Mouse (Mus musculus) intestine, postnatal 0 days (tissue): ENCODE results near the gene Acap2. TPM values are rescaled to one million over a fixed set of nuclear protein-coding genes. Genes with fewer than 3 reads are reported as not detected.

ENCODE experiments used
- ATAC-seq: fragments of 200-750 bp; cut with Nextera tagmentation; 2 replicates; pipeline ENCODE4 v1.8.0; 2017; ENCODE audit warnings: mild to moderate bottlenecking, moderate TSS enrichment, moderate library complexity
- H3K27ac ChIP-seq: fragments of 300-500 bp; sonication (generic); 2 replicates; pipeline ENCODE4 v1.5.1; 2014; ENCODE audit warnings: mild to moderate bottlenecking, low read depth, low read length, moderate library complexity
- H3K27me3 ChIP-seq: fragments of 300-500 bp; sonication (generic); replicated peaks from 2 replicates; pipeline ENCODE4 v1.6.1; 2014; ENCODE audit warnings: low read length, mixed read lengths; ENCODE audit not compliant: control insufficient read depth, insufficient read depth
- H3K36me3 ChIP-seq: fragments of 300-500 bp; sonication (generic); 2 replicates; pipeline ENCODE4 v1.6.1; 2014; ENCODE audit warnings: mild to moderate bottlenecking, moderate library complexity; ENCODE audit not compliant: control insufficient read depth, insufficient read depth
- H3K4me1 ChIP-seq: fragments of 300-500 bp; sonication (generic); replicated peaks from 2 replicates; pipeline ENCODE4 v1.6.1; 2014; ENCODE audit warnings: antibody characterized with exemption, low read length, mixed read lengths; ENCODE audit not compliant: control insufficient read depth, insufficient read depth
- H3K4me2 ChIP-seq: fragments of 300-500 bp; sonication (generic); replicated peaks from 2 replicates; pipeline ENCODE4 v1.6.1; 2014; ENCODE audit warnings: low read depth, mild to moderate bottlenecking, moderate library complexity
- H3K4me3 ChIP-seq: fragments of 300-500 bp; sonication (generic); 2 replicates; pipeline ENCODE4 v1.5.1; 2014; ENCODE audit warnings: low read depth, low read length
- H3K9ac ChIP-seq: fragments of 300-500 bp; sonication (generic); 2 replicates; pipeline ENCODE4 v1.6.1; 2014; ENCODE audit warnings: mild to moderate bottlenecking, low read depth, low read length
- H3K9me3 ChIP-seq: fragments of 300-500 bp; sonication (generic); 2 replicates; pipeline ENCODE4 v1.6.1; 2016; ENCODE audit warnings: mixed run types; ENCODE audit not compliant: control insufficient read depth
- CTCF ChIP-seq: sonication (generic); IDR thresholded peaks from 2 replicates; pipeline ENCODE4 v1.5.1; 2016; ENCODE audit warnings: low read depth, mild to moderate bottlenecking, control low read depth, antibody characterized with exemption, moderate library complexity
- WGBS: fragments of 180-500 bp; shearing (Covaris S2); extraction: QIAGEN DNeasy Blood & Tissue Kit; methylation state at CpG from one replicate; pipeline ENCODE4 v1.1.7; 2014; 5-methylcytosine and 5-hydroxymethylcytosine counted together
- polyA plus RNA-seq: library from polyadenylated mRNA; unstranded; fragments of >200 nt; fragmentation: Nextera tagmentation; extraction: Ambion mirVana; gene quantifications from 2 replicates; pipeline ENCODE4 v1.2.1, GENCODE M21; 2015

The Acap2 gene
- polyA plus RNA-seq, 1 experiment from 2014 or later, result 10.6 TPM

DNA sequence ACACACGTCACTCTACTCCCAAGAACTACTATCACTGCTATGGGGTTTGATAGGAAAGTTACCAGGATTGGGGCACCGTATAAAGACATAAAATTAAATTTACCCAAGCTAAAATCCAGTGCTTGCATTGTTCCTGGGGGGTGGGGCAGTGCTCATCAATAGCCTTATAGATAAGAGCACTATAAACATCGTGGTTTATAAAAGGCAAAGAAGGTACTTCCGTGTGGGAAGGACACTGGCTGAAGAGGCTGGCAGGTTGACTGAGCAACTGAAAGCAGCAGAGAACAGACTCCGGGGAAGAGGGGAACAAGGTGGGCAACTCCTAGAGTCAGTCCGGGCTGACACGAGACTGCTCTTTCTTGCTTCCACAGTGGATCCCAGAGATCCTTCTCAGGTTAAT, 33.1 kb downstream of the Acap2 start:
- Histone ChIP-seq H3K4me3 (peak overlapping the region; percentile 13; the same call in 1 of the 2 replicates), H3K4me2 (peak overlapping the region; percentile 58), H3K9ac (peak overlapping the region; percentile 32), H3K4me1 (peaks cover 4% of the 10 kb centered on the region), H3K27ac (0 out of 2 replicates have a peak overlapping the region, but pooled peaks have one; percentile 5), H3K9me3 (no peaks in the 10 kb centered on the region), H3K36me3 (no peaks in the 10 kb centered on the region), H3K27me3 (no peaks in the 10 kb centered on the region)
- no peak for TF ChIP-seq CTCF
- 36% methylated on average over 7 of the region's 7 CpGs for WGBS
- ATAC-seq, result peak; percentile 59

DNA sequence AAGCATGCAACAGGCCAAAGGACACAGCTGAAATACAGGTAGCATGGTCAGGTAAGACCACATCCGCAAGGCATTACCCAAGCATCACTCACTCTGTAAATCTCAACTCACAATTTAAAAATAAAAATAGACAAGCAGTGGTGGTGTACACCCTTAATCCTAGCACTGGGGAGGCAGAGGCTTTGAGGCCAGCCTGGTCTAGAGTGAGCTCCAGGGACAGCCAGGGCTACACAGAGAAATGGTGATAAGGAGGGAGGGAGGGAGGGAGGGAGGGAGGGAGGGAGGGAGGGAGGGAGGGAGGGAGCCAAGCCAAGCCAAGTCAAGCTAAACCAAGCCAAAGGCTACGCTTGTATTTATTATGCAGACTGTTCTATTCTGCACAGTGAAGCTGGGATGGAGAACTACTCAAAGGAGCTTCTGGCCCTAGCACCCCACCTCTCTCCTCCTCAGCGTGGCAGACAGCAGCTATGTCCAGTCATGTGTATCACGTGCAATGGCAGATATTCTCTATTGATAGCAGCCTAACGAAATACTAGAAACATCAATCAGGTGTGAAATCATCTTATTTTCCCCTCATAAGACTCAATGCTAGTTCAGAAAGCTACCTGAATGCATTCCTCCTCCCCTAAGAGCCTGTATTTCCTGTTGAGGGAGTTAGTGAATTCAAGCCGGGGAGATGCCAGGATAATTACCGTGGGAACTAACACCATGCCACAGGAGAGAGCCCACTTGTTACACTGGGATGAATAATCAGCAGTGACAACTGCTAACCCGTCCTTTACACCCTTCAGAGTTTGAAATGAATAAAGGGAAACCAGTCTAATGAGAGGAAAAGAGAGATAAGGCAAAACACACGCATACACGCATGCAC, 33.8 kb downstream of the Acap2 start:
- Histone ChIP-seq H3K9me3 (no peaks in the 10 kb centered on the region), H3K27me3 (no peaks in the 10 kb centered on the region), H3K4me3 (0 out of 2 replicates have a peak overlapping the region, but pooled peaks have one; percentile 13), H3K4me2 (peak overlapping the region; percentile 58), H3K36me3 (no peaks in the 10 kb centered on the region), H3K9ac (no peak overlapping the region), H3K4me1 (peaks cover 4% of the 10 kb centered on the region), H3K27ac (no peak overlapping the region)
- WGBS, result 45% methylated on average over 10 of the region's 10 CpGs
- no peak for TF ChIP-seq CTCF
- ATAC-seq, result 0 out of 2 replicates have a peak, but pooled peaks have one; percentile 17

DNA sequence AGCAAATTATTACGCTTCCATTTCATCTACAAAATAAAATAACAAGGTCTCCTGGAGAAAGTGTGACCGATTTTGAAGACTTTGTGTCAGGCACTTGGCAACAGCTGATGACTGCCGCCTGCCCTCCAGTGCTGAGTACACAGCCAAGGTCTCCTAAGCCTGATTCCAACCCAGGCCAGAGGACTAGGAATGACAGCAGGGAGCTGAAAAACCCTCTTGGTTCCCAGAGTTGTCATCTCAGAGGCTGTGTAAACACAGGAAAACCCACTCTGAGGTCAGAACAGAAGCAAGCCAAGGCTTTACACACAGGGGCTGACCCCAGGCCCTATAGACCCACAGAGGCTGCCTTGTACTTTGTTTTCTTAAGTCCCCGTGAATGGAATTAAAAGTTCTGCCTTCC, 35.1 kb downstream of the Acap2 start:
- ATAC-seq, result no peak
- Histone ChIP-seq H3K27me3 (no peaks in the 10 kb centered on the region), H3K27ac (no peak overlapping the region), H3K36me3 (no peaks in the 10 kb centered on the region), H3K4me1 (peaks cover 4% of the 10 kb centered on the region), H3K4me2 (no peak overlapping the region), H3K9me3 (no peaks in the 10 kb centered on the region), H3K4me3 (no peak overlapping the region), H3K9ac (no peak overlapping the region)
- TF ChIP-seq CTCF, result no peak
- WGBS, result 64% methylated on average over 4 of the region's 4 CpGs

DNA sequence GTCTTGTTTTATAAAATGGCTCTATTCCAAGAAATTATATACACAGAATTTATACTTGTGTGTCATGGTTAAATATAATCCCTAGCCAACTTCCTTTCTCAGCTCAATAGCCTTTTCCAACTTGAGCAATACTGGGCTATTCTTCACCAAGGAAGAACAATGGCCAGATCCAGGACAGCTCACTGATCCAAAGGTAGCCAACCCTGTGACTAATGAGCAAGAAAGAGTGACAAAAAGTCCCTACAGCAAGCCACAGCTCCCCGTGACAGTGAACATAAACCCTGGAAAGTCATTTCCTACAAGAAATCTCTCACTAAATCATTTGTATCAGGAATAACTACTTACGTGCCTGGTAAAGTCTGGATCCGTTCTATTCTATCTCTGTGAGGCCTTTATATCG, 35.6 kb downstream of the Acap2 start:
- TF ChIP-seq CTCF, result no peak
- WGBS, result 77% methylated on average over 4 of the region's 4 CpGs
- peaks cover 4% of the 10 kb centered on the region for H3K4me1 ChIP-seq

DNA sequence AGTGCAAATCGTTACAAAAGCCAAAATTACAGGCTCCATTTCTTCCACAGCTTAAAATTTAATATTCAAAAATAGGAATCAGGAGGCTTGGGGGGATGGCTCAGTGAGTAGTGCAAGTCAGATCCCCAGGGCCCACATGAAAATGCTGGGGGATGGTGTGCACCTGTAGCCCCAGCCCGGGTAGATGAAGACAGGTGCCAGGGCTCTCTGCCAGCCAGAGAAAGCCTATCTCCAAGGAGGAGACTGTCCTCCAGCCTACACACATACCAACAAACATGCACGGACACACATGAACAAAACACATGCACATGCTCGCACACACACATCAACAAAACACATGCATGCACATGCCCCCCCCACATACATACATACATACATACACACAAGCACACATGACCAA, 36.9 kb downstream of the Acap2 start:
- H3K4me3 ChIP-seq, result no peak overlapping the region
- no peaks in the 10 kb centered on the region for H3K9me3 ChIP-seq
- H3K4me1 ChIP-seq, result peaks cover 4% of the 10 kb centered on the region
- no peaks in the 10 kb centered on the region for H3K27me3 ChIP-seq
- 86% methylated on average over 4 of the region's 4 CpGs for WGBS
- peaks cover 4% of the 10 kb centered on the region; the same call in 1 of the 2 replicates for H3K36me3 ChIP-seq
- H3K4me2 ChIP-seq, result no peak overlapping the region
- no peak for TF ChIP-seq CTCF
- no peak overlapping the region for H3K9ac ChIP-seq
- no peak overlapping the region for H3K27ac ChIP-seq
- ATAC-seq, result no peak

More for the DNA sequence above, 35.6 kb downstream of the Acap2 start:
- no peak overlapping the region for H3K4me2 ChIP-seq
- no peak overlapping the region for H3K9ac ChIP-seq
- no peaks in the 10 kb centered on the region for H3K9me3 ChIP-seq
- H3K27ac ChIP-seq, result no peak overlapping the region
- no peaks in the 10 kb centered on the region for H3K27me3 ChIP-seq
- no peaks in the 10 kb centered on the region for H3K36me3 ChIP-seq
- no peak overlapping the region for H3K4me3 ChIP-seq
- ATAC-seq, result no peak

DNA sequence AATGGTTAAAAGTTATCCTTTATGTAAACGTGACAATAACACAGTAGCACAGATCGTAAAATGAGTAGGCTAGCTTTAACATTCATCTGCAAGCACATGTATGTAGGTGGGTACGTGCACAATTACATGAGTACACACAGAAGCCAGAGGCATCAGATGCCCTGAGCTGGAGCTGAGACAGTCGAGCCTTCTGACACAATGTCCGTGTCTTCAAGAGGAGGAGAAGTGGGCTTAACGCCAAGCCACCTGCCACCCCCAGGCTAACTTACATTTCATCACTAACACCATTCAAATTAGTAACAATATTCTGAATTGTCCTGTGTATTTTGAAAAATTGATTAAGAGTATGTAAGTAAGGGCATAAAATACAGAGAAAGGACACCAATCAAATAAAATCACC, 40.6 kb downstream of the Acap2 start:
- no peak overlapping the region for H3K9ac ChIP-seq
- 70% methylated on average over 6 of the region's 6 CpGs for WGBS
- no peaks in the 10 kb centered on the region for H3K4me1 ChIP-seq
- TF ChIP-seq CTCF, result no peak
- no peak overlapping the region for H3K27ac ChIP-seq
- H3K9me3 ChIP-seq, result peaks cover 11% of the 10 kb centered on the region
- H3K27me3 ChIP-seq, result no peaks in the 10 kb centered on the region
- no peak overlapping the region for H3K4me2 ChIP-seq
- no peak overlapping the region for H3K4me3 ChIP-seq
- ATAC-seq, result no peak
- H3K36me3 ChIP-seq, result peaks cover 30% of the 10 kb centered on the region
